8 mouse cellular contexts compared by ENCODE assay signal in the genomic region with DNA sequence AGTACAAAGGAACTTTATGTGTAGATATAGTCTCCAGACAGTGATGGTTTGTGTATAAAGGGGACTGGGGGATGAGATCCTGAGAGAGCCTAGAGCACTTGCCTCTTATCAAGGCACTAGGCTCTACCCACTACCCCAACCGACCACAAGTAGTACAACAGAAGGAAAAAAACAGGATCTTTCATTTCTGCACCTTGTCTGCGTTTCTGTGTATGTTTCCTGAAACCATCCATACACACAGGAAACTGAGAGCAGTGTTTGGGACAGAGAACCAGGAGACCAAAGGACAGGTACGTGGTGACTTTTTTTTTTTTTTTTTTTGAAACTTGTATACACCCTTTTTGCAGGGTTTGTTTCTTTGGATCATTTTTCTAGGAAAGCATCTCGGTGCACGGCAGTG. TPM values are rescaled to one million over a fixed set of nuclear protein-coding genes. Genes with fewer than 3 reads are reported as not detected.
DNase-seq lines count a peak whose midpoint lies in the region; ATAC-seq and TF ChIP-seq lines count a peak whose summit lies in the region.

No protein-coding gene starts in this region.

- H3K36me3 ChIP-seq in kidney, embryonic 15.5 days: no peaks in the 10 kb centered on the region
- no peaks in the 10 kb centered on the region for H3K36me3 ChIP-seq in hindbrain, postnatal 0 days (ENCODE audit: insufficient read depth, low read length)

- no peaks in the 10 kb centered on the region for H3K9me3 ChIP-seq in kidney, embryonic 15.5 days (replicated peaks)
- H3K9me3 ChIP-seq in hindbrain, postnatal 0 days (ENCODE audit: low read length): no peaks in the 10 kb centered on the region

- no peak for ATAC-seq in kidney, embryonic 15.5 days (replicated peaks; ENCODE audit: low FRiP score)
- ATAC-seq in hindbrain, postnatal 0 days: no peak

- peak overlapping the region; percentile 90 for H3K4me2 ChIP-seq in kidney, embryonic 15.5 days
- peak overlapping the region; percentile 90 for H3K4me2 ChIP-seq in hindbrain, postnatal 0 days (ENCODE audit: low read depth, low read length)

- peak overlapping the region; percentile 86 for H3K9ac ChIP-seq in kidney, embryonic 15.5 days
- H3K9ac ChIP-seq in hindbrain, postnatal 0 days (replicated peaks; ENCODE audit: low read length): peak overlapping the region; percentile 82

- WGBS in kidney, embryonic 15.5 days: 13% methylated on average over 5 of the region's 5 CpGs
- WGBS in hindbrain, postnatal 0 days: 15% methylated on average over 5 of the region's 5 CpGs

- peak overlapping the region; percentile 93 for H3K4me3 ChIP-seq in kidney, embryonic 15.5 days (replicated peaks)
- peak overlapping the region; percentile 88 for H3K4me3 ChIP-seq in bone marrow macrophage, adult 2 months (ENCODE audit: insufficient read depth, low read length)
- H3K4me3 ChIP-seq in hindbrain, postnatal 0 days (ENCODE audit: low read length): peak overlapping the region; percentile 87

- no peak for TF ChIP-seq CTCF in bone marrow macrophage, adult 2 months (IDR thresholded peaks at IDR 0.05; ENCODE audit: low read depth, low read length)
- no peak for TF ChIP-seq CTCF in hindbrain, postnatal 0 days (IDR thresholded peaks at IDR 0.05; ENCODE audit: low read depth)

- DNase-seq in kidney, postnatal 25 days: no peak
- no peak for DNase-seq in hindbrain, postnatal 0 days (ENCODE audit: low spot score)
- peak; percentile 30 for DNase-seq in naive thymus-derived CD4-positive, alpha-beta T cell, adult 2 months (ENCODE audit: low read depth)
- DNase-seq in layer of hippocampus, adult 8-10 months (ENCODE audit: low spot score in 2 of 2): no peak
- DNase-seq in left cerebral cortex, adult 18-20 months (ENCODE audit: low spot score in 2 of 2): no peak
- DNase-seq in layer of hippocampus, adult 11-12 months (ENCODE audit: low spot score): no peak

- no peak for TF ChIP-seq POLR2A in bone marrow macrophage, adult 2 months (IDR thresholded peaks at IDR 0.05; ENCODE audit: borderline replicate concordance, low read depth, low read length)

- H3K4me1 ChIP-seq in kidney, embryonic 15.5 days: peaks cover 18% of the 10 kb centered on the region
- H3K4me1 ChIP-seq in bone marrow macrophage, adult 2 months (ENCODE audit: control insufficient read depth, insufficient read depth, low read length): peaks cover 9% of the 10 kb centered on the region
- no peaks in the 10 kb centered on the region for H3K4me1 ChIP-seq in hindbrain, postnatal 0 days (ENCODE audit: insufficient read depth, low read length)

- no peak overlapping the region for H3K27ac ChIP-seq in kidney, embryonic 15.5 days
- H3K27ac ChIP-seq in bone marrow macrophage, adult 2 months (ENCODE audit: insufficient read depth, low read depth, low read length): no peak overlapping the region
- H3K27ac ChIP-seq in hindbrain, postnatal 0 days: no peak overlapping the region

- H3K27me3 ChIP-seq in kidney, embryonic 15.5 days: 0 out of 2 replicates have a peak, but pooled peaks cover 3% of the 10 kb centered on the region
- H3K27me3 ChIP-seq in hindbrain, postnatal 0 days (ENCODE audit: insufficient read depth, low read length): no peaks in the 10 kb centered on the region

RNA-seq across cellular contexts. Expression of a gene that starts 0.7 kb away (rescaled TPM):
- polyA plus RNA-seq in kidney, embryonic 15.5 days (2015; fragmentation: Nextera tagmentation; extraction: Ambion mirVana): 37.7 and 42.8 TPM in 2 replicates
- 8.5 and 10.0 TPM in 2 replicates for polyA plus RNA-seq in bone marrow macrophage, adult 2 months (2012; ENCODE audit: insufficient read depth, insufficient read length, missing spikeins)
- 20.6 and 28.6 TPM in 2 replicates for total RNA-seq in hindbrain, postnatal 0 days (2014; rRNA removed)
- polyA plus RNA-seq in hindbrain, postnatal 0 days (2015; fragmentation: Nextera tagmentation; extraction: Ambion mirVana): 25.6 and 27.9 TPM in 2 replicates
- total RNA-seq in layer of hippocampus, adult 8-10 months (2022): 10 to 100 TPM; 21.4 to 28.7 (median 24.2) TPM
- total RNA-seq in left cerebral cortex, adult 18-20 months (2021): 10 to 100 TPM; 21.5 to 22.9 TPM

RNA-seq across cellular contexts. Expression of a gene that starts 19.5 kb away (rescaled TPM):
- polyA plus RNA-seq in kidney, embryonic 15.5 days (2015; fragmentation: Nextera tagmentation; extraction: Ambion mirVana): 163 and 170 TPM in 2 replicates
- 18.3 and 20.2 TPM in 2 replicates for polyA plus RNA-seq in bone marrow macrophage, adult 2 months (2012; ENCODE audit: insufficient read depth, insufficient read length, missing spikeins)
- total RNA-seq in hindbrain, postnatal 0 days (2014; rRNA removed): 31.2 and 42.5 TPM in 2 replicates
- 74.0 and 74.6 TPM in 2 replicates for polyA plus RNA-seq in hindbrain, postnatal 0 days (2015; fragmentation: Nextera tagmentation; extraction: Ambion mirVana)
- total RNA-seq in layer of hippocampus, adult 8-10 months (2022): 10 to 100 TPM; 36.8 to 40.2 (median 39.1) TPM
- 10 to 100 TPM; 42.1 to 44.0 TPM for total RNA-seq in left cerebral cortex, adult 18-20 months (2021)
